In the genomic region with DNA sequence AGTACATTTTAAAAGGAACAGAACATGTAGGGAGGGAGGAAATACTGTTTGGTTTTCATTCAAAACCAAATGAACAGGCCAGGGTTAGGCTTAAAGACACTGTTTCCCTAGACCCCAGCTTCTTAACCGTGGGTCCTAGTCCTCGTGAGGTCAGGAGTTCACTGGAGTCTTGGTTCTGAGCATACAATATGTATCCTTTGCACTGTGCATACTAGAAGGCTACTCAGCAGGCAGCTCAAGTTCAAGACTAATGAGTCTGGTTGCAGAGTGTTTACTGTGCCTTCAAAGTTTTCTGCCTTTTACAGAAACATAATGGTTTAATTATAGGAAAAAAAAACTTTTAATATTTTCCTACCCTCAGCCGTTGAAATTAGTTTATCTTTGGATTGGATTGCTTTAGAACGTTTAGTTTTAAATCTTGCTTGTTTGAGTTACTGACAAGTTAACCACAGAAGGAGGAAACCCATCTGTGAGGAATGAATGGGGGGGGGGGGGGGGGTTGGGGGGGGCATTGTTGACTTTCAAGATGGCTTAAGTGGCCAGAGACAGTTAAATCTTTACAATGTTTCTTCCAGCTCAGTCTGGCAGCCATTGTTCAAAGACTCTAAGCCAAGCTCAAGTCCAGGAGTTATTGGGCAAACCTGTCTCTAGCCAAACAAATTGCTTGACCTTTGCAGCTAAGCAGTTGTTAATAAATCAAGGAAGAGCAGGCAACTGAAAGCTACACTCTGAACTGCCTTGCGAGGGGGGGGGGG, we compare ENCODE assay signal across 16 mouse cellular contexts.
DNase-seq lines count a peak whose midpoint lies in the region; ATAC-seq lines count a peak whose summit lies in the region.
"Had no signal": no experiment of that assay in that cellular context is flagged by ENCODE, and none has a peak within 500 bp of the region (broad histone marks: within the 10 kb centered on the region; RNA-seq: fewer than 3 reads in every experiment).

No protein-coding gene starts in this region.

- no peaks in the 10 kb centered on the region for H3K4me1 ChIP-seq in kidney, embryonic 14.5 days (ENCODE audit: control insufficient read depth, insufficient read depth, low read length)
- H3K4me1 ChIP-seq in embryonic facial prominence, embryonic 14.5 days (ENCODE audit: control insufficient read depth, insufficient read depth, low read length), result no peaks in the 10 kb centered on the region; the same call in 1 of the 2 replicates
- H3K4me1 ChIP-seq: hindbrain, embryonic 15.5 days had no signal

- no peak overlapping the region for H3K9ac ChIP-seq in kidney, embryonic 14.5 days (ENCODE audit: low read depth, low read length)
- no peak overlapping the region for H3K9ac ChIP-seq in embryonic facial prominence, embryonic 14.5 days (ENCODE audit: low read depth, low read length)
- H3K9ac ChIP-seq: hindbrain, embryonic 15.5 days had no signal

- peak; percentile 84 for ATAC-seq in kidney, embryonic 14.5 days (ENCODE audit: low FRiP score, low TSS enrichment)
- ATAC-seq in embryonic facial prominence, embryonic 14.5 days (ENCODE audit: low read depth), result 0 out of 2 replicates have a peak, but pooled peaks have one; percentile 55
- ATAC-seq in granulocyte monocyte progenitor cell, adult 5-6 weeks (replicated peaks; ENCODE audit: poor library complexity, severe bottlenecking), result no peak

- H3K36me3 ChIP-seq in kidney, embryonic 14.5 days (ENCODE audit: control insufficient read depth, insufficient read depth, low read length), result no peaks in the 10 kb centered on the region
- H3K36me3 ChIP-seq in embryonic facial prominence, embryonic 14.5 days (ENCODE audit: control insufficient read depth, insufficient read depth, low read length), result no peaks in the 10 kb centered on the region
- H3K36me3 ChIP-seq: hindbrain, embryonic 15.5 days had no signal

- no peak for DNase-seq in kidney, postnatal 4 days
- DNase-seq in 416B (ENCODE audit: low read depth), result peak; percentile 38
- peak; percentile 24 for DNase-seq in embryonic facial prominence, embryonic 14.5 days (ENCODE audit: low spot score)
- peak; percentile 20 for DNase-seq in naive thymus-derived CD4-positive, alpha-beta T cell, adult 2 months (ENCODE audit: low read depth)
- no peak for DNase-seq in urinary bladder, postnatal 4 days (ENCODE audit: low spot score in 2 of 2)
- no peak for DNase-seq in adrenal gland, adult 8-10 months
- DNase-seq: cerebellum, adult 9-10 months; heart, adult 11 months; lung, adult 2 months; midbrain, embryonic 14.5 days; right cerebral cortex, postnatal 4 days; thymus, postnatal 4 days had no signal

- H3K9me3 ChIP-seq in kidney, embryonic 14.5 days (ENCODE audit: control insufficient read depth, low read length), result no peaks in the 10 kb centered on the region
- H3K9me3 ChIP-seq in embryonic facial prominence, embryonic 14.5 days (ENCODE audit: control insufficient read depth, low read length), result no peaks in the 10 kb centered on the region
- H3K9me3 ChIP-seq: hindbrain, embryonic 15.5 days had no signal

- H3K4me3 ChIP-seq in kidney, embryonic 14.5 days (ENCODE audit: low read length), result no peak overlapping the region
- H3K4me3 ChIP-seq in embryonic facial prominence, embryonic 14.5 days (ENCODE audit: low read depth, low read length), result no peak overlapping the region
- H3K4me3 ChIP-seq: erythroblast, embryonic 14.5 days; hindbrain, embryonic 15.5 days had no signal

- H3K27ac ChIP-seq in kidney, embryonic 14.5 days (ENCODE audit: low read depth, low read length), result no peak overlapping the region
- no peak overlapping the region; the same call in 1 of the 2 replicates for H3K27ac ChIP-seq in embryonic facial prominence, embryonic 14.5 days (replicated peaks; ENCODE audit: low read depth, low read length)
- H3K27ac ChIP-seq: hindbrain, embryonic 15.5 days had no signal

- WGBS in kidney, embryonic 14.5 days, result 17% methylated on average over 4 of the region's 5 CpGs
- WGBS in embryonic facial prominence, embryonic 14.5 days, result 34% methylated on average over 5 of the region's 5 CpGs

- peak overlapping the region; percentile 4; the same call in 1 of the 2 replicates for H3K4me2 ChIP-seq in kidney, embryonic 14.5 days (replicated peaks; ENCODE audit: low read depth, low read length)
- H3K4me2 ChIP-seq in embryonic facial prominence, embryonic 14.5 days (ENCODE audit: low read depth, low read length), result 0 out of 2 replicates have a peak overlapping the region, but pooled peaks have one; percentile 18
- H3K4me2 ChIP-seq: hindbrain, embryonic 15.5 days had no signal

- no peaks in the 10 kb centered on the region for H3K27me3 ChIP-seq in kidney, embryonic 14.5 days (ENCODE audit: control insufficient read depth, insufficient read depth, low read length)
- no peaks in the 10 kb centered on the region for H3K27me3 ChIP-seq in embryonic facial prominence, embryonic 14.5 days (replicated peaks; ENCODE audit: control insufficient read depth, insufficient read depth, low read length)
- H3K27me3 ChIP-seq: hindbrain, embryonic 15.5 days had no signal

Comparison
In these comparisons a context has a peak if more than half of its experiments do, and no peak if none do; other contexts are left out.
1. DNase-seq: peak in 416B (single experiment), embryonic facial prominence, embryonic 14.5 days (single experiment) and naive thymus-derived CD4-positive, alpha-beta T cell, adult 2 months (single experiment); none in kidney, postnatal 4 days (0 of 2), urinary bladder, postnatal 4 days (0 of 2) and adrenal gland, adult 8-10 months (single experiment).